Mouse (Mus musculus) kidney, postnatal 0 days (tissue): ENCODE measurements at regions not wholly inside any gene's neighbourhood (a gene's known extent, or its start where the extent isn't known, plus 50 kb on each side); places are given as distances from the start of the nearest gene placed in this dataset.
A peak's percentile ranks its signal among the peaks of the same experiment; 100 is the strongest.

Source experiments
- ATAC-seq: fragments of 200-750 bp; cut with Nextera tagmentation; replicated peaks from 2 replicates; pipeline ENCODE4 v1.8.0; 2017; ENCODE audit warnings: low read depth, moderate number of reproducible peaks, moderate TSS enrichment, moderate library complexity; ENCODE audit not compliant: low FRiP score
- DNase-seq: peaks from one replicate; pipeline ENCODE4 v3.0.0-alpha.2; 2016; ENCODE audit warnings: low spot score
- H3K27ac ChIP-seq: fragments of 300-500 bp; sonication (generic); 2 replicates; pipeline ENCODE4 v1.5.1; 2014; ENCODE audit warnings: mild to moderate bottlenecking
- H3K27me3 ChIP-seq: fragments of 300-500 bp; sonication (generic); 2 replicates; pipeline ENCODE4 v1.6.1; 2014; ENCODE audit warnings: low read length, mixed read lengths; ENCODE audit not compliant: insufficient read depth
- H3K36me3 ChIP-seq: fragments of 300-500 bp; sonication (generic); 2 replicates; pipeline ENCODE4 v1.6.1; 2014; ENCODE audit warnings: low read length, mixed read lengths; ENCODE audit not compliant: insufficient read depth
- H3K4me1 ChIP-seq: fragments of 300-500 bp; sonication (generic); replicated peaks from 2 replicates; pipeline ENCODE4 v1.6.1; 2014; ENCODE audit warnings: antibody characterized with exemption, low read length, mixed read lengths; ENCODE audit not compliant: insufficient read depth
- H3K4me2 ChIP-seq: fragments of 300-500 bp; sonication (generic); 2 replicates; pipeline ENCODE4 v1.6.1; 2014; ENCODE audit warnings: mild to moderate bottlenecking, low read length, moderate library complexity, mixed read lengths
- H3K4me3 ChIP-seq: fragments of 300-500 bp; sonication (generic); replicated peaks from 2 replicates; pipeline ENCODE4 v1.5.1; 2014; ENCODE audit warnings: low read depth, low read length
- H3K9ac ChIP-seq: fragments of 300-500 bp; sonication (generic); 2 replicates; pipeline ENCODE4 v1.6.1; 2014; ENCODE audit warnings: low read depth, low read length
- H3K9me3 ChIP-seq: fragments of 300-500 bp; sonication (generic); replicated peaks from 2 replicates; pipeline ENCODE4 v1.6.1; 2016; ENCODE audit warnings: low read length, inconsistent platforms, mixed read lengths
- CTCF ChIP-seq: IDR thresholded peaks from 2 replicates; pipeline ENCODE4 v1.5.1; 2016; ENCODE audit warnings: antibody characterized with exemption, low read depth, mild to moderate bottlenecking, moderate library complexity

- ATAC-seq, result no peak
- H3K9me3 ChIP-seq, result no peaks in the 10 kb centered on the region
- no peaks in the 10 kb centered on the region for H3K36me3 ChIP-seq
- DNase-seq, result peak; percentile 15
- no peaks in the 10 kb centered on the region for H3K4me1 ChIP-seq
- no peaks in the 10 kb centered on the region for H3K27me3 ChIP-seq
- no peak for TF ChIP-seq CTCF
- no peak overlapping the region for H3K4me2 ChIP-seq
- no peak overlapping the region for H3K27ac ChIP-seq
- no peak overlapping the region for H3K4me3 ChIP-seq
- H3K9ac ChIP-seq, result no peak overlapping the region
These were observed 413.5 kb upstream of the G6pd2 start for GRCm38 (mm10) chr5:61394977-61395708.
